Mouse (Mus musculus) neural tube, embryonic 11.5 days (tissue): ENCODE data around the gene Aqp3. TPM values are rescaled to one million over a fixed set of nuclear protein-coding genes. Genes with fewer than 3 reads are reported as not detected.
A peak's percentile ranks its signal among the peaks of the same experiment; 100 is the strongest.

Experiments
- ATAC-seq: fragments of 200-750 bp; cut with Nextera tagmentation; 2 replicates; pipeline ENCODE4 v1.8.0; 2017; ENCODE audit warnings: moderate number of reproducible peaks, mild to moderate bottlenecking, moderate TSS enrichment, moderate library complexity; ENCODE audit not compliant: insufficient read depth, low FRiP score, low TSS enrichment
- DNase-seq: peaks from one replicate; pipeline ENCODE4 v3.0.0-alpha.2; 2015; ENCODE audit warnings: low spot score
- H3K27ac ChIP-seq: fragments of 300-500 bp; sonication (generic); 2 replicates; pipeline ENCODE4 v1.5.1; 2014; ENCODE audit warnings: low read depth, mild to moderate bottlenecking, low read length
- H3K27me3 ChIP-seq: fragments of 300-500 bp; sonication (generic); 2 replicates; pipeline ENCODE4 v1.6.1; 2014; ENCODE audit warnings: mild to moderate bottlenecking, low read length, mixed read lengths; ENCODE audit not compliant: control insufficient read depth, insufficient read depth
- H3K36me3 ChIP-seq: fragments of 300-500 bp; sonication (generic); 2 replicates; pipeline ENCODE4 v1.6.1; 2014; ENCODE audit warnings: mild to moderate bottlenecking, low read length, moderate library complexity, mixed read lengths; ENCODE audit not compliant: control insufficient read depth, insufficient read depth
- H3K4me1 ChIP-seq: fragments of 300-500 bp; sonication (generic); 2 replicates; pipeline ENCODE4 v1.6.1; 2014; ENCODE audit warnings: low read length, mixed read lengths; ENCODE audit not compliant: control insufficient read depth, insufficient read depth
- H3K4me2 ChIP-seq: fragments of 300-500 bp; sonication (generic); 2 replicates; pipeline ENCODE4 v1.6.1; 2014; ENCODE audit warnings: low read depth, mild to moderate bottlenecking, moderate library complexity
- H3K4me3 ChIP-seq: fragments of 300-500 bp; sonication (generic); 2 replicates; pipeline ENCODE4 v1.5.1; 2014; ENCODE audit warnings: low read depth, low read length
- H3K9ac ChIP-seq: fragments of 300-500 bp; sonication (generic); 2 replicates; pipeline ENCODE4 v1.6.1; 2014; ENCODE audit warnings: mild to moderate bottlenecking, low read length
- H3K9me3 ChIP-seq: fragments of 300-500 bp; sonication (generic); 2 replicates; pipeline ENCODE4 v1.6.1; 2016; ENCODE audit warnings: low read length; ENCODE audit not compliant: control insufficient read depth
- WGBS: fragments of 180-500 bp; shearing (Covaris S2); extraction: QIAGEN DNeasy Blood & Tissue Kit; methylation state at CpG from one replicate; pipeline ENCODE4 v1.1.7; 2014; 5-methylcytosine and 5-hydroxymethylcytosine counted together
- polyA plus RNA-seq: library from polyadenylated mRNA; unstranded; fragments of >200 nt; fragmentation: Nextera tagmentation; extraction: Ambion mirVana; gene quantifications from 2 replicates; pipeline ENCODE4 v1.2.1, GENCODE M21; 2014

The Aqp3 gene
- polyA plus RNA-seq: 0.41 and 0.60 TPM in 2 replicates

DNA sequence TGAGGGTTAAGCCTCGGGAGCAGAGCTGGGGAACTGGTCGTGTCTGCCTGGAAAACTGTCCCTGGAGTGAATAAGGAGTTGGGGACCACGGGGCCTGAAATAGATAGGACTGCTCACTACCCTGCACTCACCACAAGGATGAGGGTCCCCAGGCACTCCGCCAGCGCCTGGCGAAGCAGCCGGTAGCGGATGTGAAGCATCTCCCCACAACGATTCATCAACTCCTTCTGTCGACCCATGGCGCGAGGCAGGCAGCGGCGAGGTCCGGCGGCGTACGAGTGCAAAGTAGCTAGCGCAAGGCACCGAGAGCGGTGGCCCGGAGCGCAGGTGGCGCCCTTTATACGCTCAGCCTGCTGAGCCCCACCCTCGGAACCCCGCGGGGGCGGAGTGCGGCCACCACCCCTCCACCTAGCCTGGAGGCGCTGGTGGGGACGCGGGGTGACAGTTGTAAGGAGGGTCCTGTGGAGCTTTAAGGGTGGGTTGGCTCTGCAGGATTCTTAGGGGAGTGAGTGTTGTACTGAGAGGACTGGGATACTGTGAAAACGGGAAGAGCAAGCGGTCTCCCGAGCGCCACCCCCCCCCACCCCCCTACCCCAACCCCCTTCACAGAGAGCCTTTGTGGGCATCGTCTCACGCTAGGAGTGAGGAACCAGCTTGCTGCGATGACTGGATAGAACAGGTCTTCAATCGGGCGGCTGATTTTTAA is at the start of gene Aqp3:
Gene Aqp3 (minus strand): TSS at position 313 of the 706 bp plus-strand sequence.
- Histone ChIP-seq H3K4me1 (peaks cover 6% of the 10 kb centered on the region), H3K4me2 (peak within 1 kb of the TSS; percentile 71), H3K36me3 (no peaks in the 10 kb centered on the region), H3K9me3 (no peaks in the 10 kb centered on the region), H3K9ac (peak within 1 kb of the TSS; percentile 9; the same call in 1 of the 2 replicates), H3K27ac (no peak within 1 kb of the TSS), H3K27me3 (peaks cover 20% of the 10 kb centered on the region), H3K4me3 (peak within 1 kb of the TSS; percentile 30)
- 1% methylated on average over 42 of the region's 42 CpGs for WGBS
- ATAC-seq (0 out of 2 replicates have a peak, but pooled peaks have one; percentile 27), DNase-seq (peak; percentile 52)

DNA sequence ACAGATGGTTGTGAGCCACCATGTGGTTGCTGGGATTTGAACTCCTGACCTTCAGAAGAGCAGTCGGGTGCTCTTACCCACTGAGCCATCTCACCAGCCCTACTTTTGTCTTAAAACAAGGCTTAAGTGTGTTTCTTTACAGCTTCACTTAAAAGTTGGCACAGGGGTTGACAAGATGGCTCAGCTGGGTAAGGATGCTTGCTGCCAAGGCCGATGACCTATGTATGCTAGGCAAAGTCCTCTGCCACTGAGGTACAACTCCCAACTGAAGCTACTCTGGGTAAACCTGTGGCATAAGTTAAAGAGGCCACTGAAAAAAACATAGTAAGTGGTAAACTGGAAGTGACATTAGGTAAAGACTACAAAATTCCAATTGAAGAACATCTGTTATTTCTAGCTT is 44.6 kb upstream of the Aqp3 start:
- no peaks in the 10 kb centered on the region for H3K9me3 ChIP-seq
- H3K27ac ChIP-seq: no peak overlapping the region
- DNase-seq (no peak), ATAC-seq (no peak)
- H3K9ac ChIP-seq: no peak overlapping the region
- 95% methylated on average over 2 of the region's 2 CpGs for WGBS
- H3K4me2 ChIP-seq: no peak overlapping the region
- H3K4me1 ChIP-seq: no peaks in the 10 kb centered on the region
- no peaks in the 10 kb centered on the region; the same call in 1 of the 2 replicates for H3K36me3 ChIP-seq
- H3K4me3 ChIP-seq: no peak overlapping the region
- no peaks in the 10 kb centered on the region for H3K27me3 ChIP-seq

DNA sequence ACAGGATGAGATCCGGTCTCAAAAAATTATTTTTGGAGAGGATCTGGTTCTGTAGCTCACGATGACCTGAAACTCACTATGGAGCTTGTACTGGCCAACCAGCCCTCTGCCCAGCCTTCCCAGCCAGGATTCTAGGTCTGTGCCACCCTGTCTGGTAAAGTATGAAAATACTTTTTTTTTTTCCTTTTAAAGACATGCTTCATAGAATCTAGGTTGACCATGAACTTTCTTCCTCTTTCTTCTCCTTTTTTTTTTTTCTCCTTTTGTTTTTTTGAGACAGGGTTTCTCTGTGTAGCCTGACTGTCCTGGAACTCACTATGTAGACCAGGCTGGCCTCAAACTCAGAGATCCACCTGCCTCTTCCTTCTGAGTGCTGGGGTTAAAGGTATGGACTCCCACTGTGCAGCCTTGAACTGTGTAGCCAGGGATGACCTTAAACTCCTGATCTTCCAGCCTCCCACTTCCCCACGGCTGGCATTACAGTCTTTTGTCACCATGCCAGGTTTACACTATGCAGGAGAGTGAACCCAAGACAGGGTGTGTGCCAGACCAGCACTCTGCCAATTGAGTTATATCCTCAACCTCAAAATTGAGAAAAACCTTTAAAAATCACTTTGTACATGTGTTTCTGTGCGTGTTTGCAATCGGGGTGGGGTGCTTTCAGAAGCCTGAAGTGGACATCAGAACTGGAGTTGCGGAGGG is 42.3 kb upstream of the Aqp3 start:
- Histone ChIP-seq H3K36me3 (no peaks in the 10 kb centered on the region; the same call in 1 of the 2 replicates), H3K9ac (no peak overlapping the region), H3K4me2 (no peak overlapping the region), H3K4me3 (no peak overlapping the region), H3K27ac (no peak overlapping the region), H3K9me3 (no peaks in the 10 kb centered on the region), H3K4me1 (no peaks in the 10 kb centered on the region), H3K27me3 (no peaks in the 10 kb centered on the region)
- 97% methylated on average over 6 of the region's 6 CpGs for WGBS
- no peak for ATAC-seq
- no peak for DNase-seq

- peak overlapping the region; percentile 99 for H3K27ac ChIP-seq
- DNase-seq (no peak), ATAC-seq (no peak)
- peak overlapping the region; percentile 54 for H3K4me2 ChIP-seq
- no peaks in the 10 kb centered on the region for H3K27me3 ChIP-seq
- H3K9me3 ChIP-seq: no peaks in the 10 kb centered on the region
- peak overlapping the region; percentile 98 for H3K9ac ChIP-seq
- H3K4me3 ChIP-seq: peak overlapping the region; percentile 96
- no peaks in the 10 kb centered on the region; the same call in 1 of the 2 replicates for H3K36me3 ChIP-seq
- 0% methylated on average over 8 of the region's 8 CpGs for WGBS
- H3K4me1 ChIP-seq: no peaks in the 10 kb centered on the region
These were observed 38.8 kb upstream of the Aqp3 start for GRCm38 (mm10) chr4:41136811-41137210.

GRCm38 (mm10) chr4:41136454-41136805 is 38.4 kb upstream of the Aqp3 start:
- Histone ChIP-seq H3K4me2 (peak overlapping the region; percentile 54), H3K36me3 (no peaks in the 10 kb centered on the region; the same call in 1 of the 2 replicates), H3K27ac (peak overlapping the region; percentile 99), H3K27me3 (no peaks in the 10 kb centered on the region), H3K4me3 (peak overlapping the region; percentile 96), H3K9ac (peak overlapping the region; percentile 98), H3K9me3 (no peaks in the 10 kb centered on the region), H3K4me1 (no peaks in the 10 kb centered on the region)
- 2% methylated on average over 4 of the region's 4 CpGs for WGBS
- ATAC-seq (peak; percentile 13), DNase-seq (no peak)

DNA sequence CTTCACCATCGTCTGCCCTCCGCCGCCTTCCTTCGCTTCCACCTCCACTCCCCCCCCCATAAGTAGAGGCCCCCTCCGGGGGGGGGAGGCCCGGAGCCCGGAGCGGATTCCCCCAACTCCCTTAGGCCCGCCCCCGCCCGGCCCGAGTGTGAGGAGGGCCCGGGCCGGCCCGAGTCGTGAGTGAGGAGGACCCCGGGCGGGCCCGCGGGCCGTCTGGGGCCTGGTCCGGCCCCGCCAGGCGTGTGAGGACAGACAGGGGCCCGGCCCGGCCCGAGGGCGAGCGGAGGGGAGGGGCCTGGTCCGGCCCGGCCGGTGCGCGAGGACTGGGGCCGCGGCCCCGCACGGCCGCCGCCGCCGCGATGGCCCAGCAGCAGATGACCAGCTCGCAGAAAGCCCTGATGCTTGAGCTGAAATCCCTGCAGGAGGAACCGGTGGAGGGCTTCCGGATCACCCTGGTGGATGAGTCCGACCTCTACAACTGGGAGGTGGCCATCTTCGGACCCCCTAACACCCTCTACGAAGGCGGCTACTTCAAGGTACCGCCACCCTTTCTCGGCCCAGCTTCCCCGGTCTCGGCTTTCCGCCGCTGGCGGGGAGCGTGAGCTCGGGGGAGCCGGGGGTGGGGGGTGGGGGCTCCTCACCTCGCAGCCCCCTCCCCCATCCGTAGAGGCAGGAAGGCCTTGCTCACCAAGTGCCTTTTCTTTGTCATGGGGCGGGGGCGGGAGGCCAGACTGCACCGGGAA is 37.9 kb upstream of the Aqp3 start, which contains the start of gene Ube2r2:
Gene Ube2r2 (plus strand): TSS at position 33 of the 743 bp plus-strand sequence.
- H3K27ac ChIP-seq: peak within 1 kb of the TSS; percentile 99
- DNase-seq: no peak
- peak; percentile 84 for ATAC-seq
- H3K36me3 ChIP-seq: no peaks in the 10 kb centered on the region; the same call in 1 of the 2 replicates
- peak within 1 kb of the TSS; percentile 98 for H3K9ac ChIP-seq
- H3K4me1 ChIP-seq: no peaks in the 10 kb centered on the region
- peak within 1 kb of the TSS; percentile 96 for H3K4me3 ChIP-seq
- H3K4me2 ChIP-seq: peak within 1 kb of the TSS; percentile 62
- H3K9me3 ChIP-seq: no peaks in the 10 kb centered on the region
- under 1% methylated on average over 41 of the region's 65 CpGs for WGBS
- no peaks in the 10 kb centered on the region for H3K27me3 ChIP-seq

DNA sequence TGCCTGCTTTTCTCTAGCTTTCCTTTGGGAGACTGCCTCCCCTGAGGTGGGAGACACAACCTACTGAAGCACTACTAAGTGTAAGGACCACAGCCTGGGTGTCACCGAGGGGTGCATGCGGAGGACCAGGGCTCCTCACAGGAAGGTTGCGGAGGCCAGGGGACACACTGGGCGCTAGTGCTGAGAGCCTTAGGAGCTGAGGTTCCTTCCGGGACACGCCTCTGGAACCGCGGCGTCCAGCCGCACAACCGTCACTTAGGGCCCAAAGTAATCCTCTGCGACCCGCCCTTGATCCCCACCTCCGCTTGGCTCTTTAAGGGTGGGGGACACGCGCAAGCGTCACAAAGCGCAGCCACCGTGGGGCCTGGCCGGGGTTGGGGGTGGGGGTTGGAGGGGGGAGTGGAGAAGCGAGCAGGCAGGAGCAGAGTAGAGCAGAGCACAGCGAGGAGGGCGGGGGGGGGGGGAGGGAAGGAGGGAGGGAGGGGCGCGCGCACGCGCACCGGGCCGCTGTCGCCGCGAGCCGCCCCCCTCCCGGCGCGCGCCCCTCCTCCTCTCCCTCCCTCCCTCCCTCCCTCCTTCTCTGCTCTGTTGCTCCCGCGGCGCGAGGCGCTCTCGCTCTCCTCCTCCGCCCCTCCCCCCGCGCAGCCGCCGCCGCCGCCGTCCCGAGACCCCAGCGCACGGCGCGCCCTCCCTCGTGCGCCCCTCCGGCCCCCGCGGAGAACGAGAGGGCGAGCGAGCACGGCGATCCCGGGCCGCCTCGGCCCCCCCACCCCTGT is 37.1 kb upstream of the Aqp3 start:
- peak overlapping the region; percentile 99 for H3K27ac ChIP-seq
- H3K4me1 ChIP-seq: no peaks in the 10 kb centered on the region
- peak; percentile 92 for DNase-seq
- H3K4me3 ChIP-seq: peak overlapping the region; percentile 96
- no peaks in the 10 kb centered on the region for H3K27me3 ChIP-seq
- no peaks in the 10 kb centered on the region for H3K36me3 ChIP-seq
- peak; percentile 94 for ATAC-seq
- 0% methylated on average over 23 of the region's 70 CpGs for WGBS
- H3K9me3 ChIP-seq: no peaks in the 10 kb centered on the region
- peak overlapping the region; percentile 62 for H3K4me2 ChIP-seq
- H3K9ac ChIP-seq: peak overlapping the region; percentile 98
